Mouse (Mus musculus) MEL (cell line): ENCODE measurements around the gene Lrrc20. TPM values are rescaled to one million over a fixed set of nuclear protein-coding genes. Genes with fewer than 3 reads are reported as not detected.

ENCODE experiments used
- DNase-seq: peaks from one replicate; pipeline ENCODE4 v3.0.0; 2011; ENCODE audit warnings: low read depth, low spot score
- H3K27ac ChIP-seq: 2 replicates; pipeline ENCODE4 v1.5.1; 2012; ENCODE audit warnings: low read depth, mild to moderate bottlenecking, control low read depth, low read length, moderate library complexity; ENCODE audit not compliant: control insufficient read depth
- H3K27me3 ChIP-seq, 2 experiments: fragments of 150-350 bp in 1 of 2; sonication (generic) in 1 of 2; 2 replicates each; pipeline ENCODE4 v1.6.1; 2012; ENCODE audit warnings: low read length in 2 of 2, mild to moderate bottlenecking in 2 of 2, improper control_type of control experiment in 1 of 2, moderate library complexity in 1 of 2; ENCODE audit not compliant: insufficient read depth in 2 of 2, control insufficient read depth in 1 of 2
- H3K36me3 ChIP-seq, 2 experiments: 2 replicates each; pipeline ENCODE4 v1.6.1; 2012 to 2014; ENCODE audit warnings: low read length in 2 of 2, improper control_type of control experiment in 1 of 2, inconsistent platforms in 1 of 2, mild to moderate bottlenecking in 1 of 2; ENCODE audit not compliant: insufficient read depth in 2 of 2, control insufficient read depth in 1 of 2
- H3K4me1 ChIP-seq, 2 experiments: fragments of 150-350 bp in 1 of 2; sonication (generic) in 1 of 2; 2 replicates each; pipeline ENCODE4 v1.6.1; 2012; ENCODE audit warnings: low read length in 2 of 2, improper control_type of control experiment in 1 of 2, mild to moderate bottlenecking in 1 of 2; ENCODE audit not compliant: insufficient read depth in 2 of 2, control insufficient read depth in 1 of 2
- H3K4me3 ChIP-seq, 2 experiments: fragments of 150-350 bp in 1 of 2; sonication (generic) in 1 of 2; 2 replicates each; pipeline ENCODE4 v1.5.1; 2012; ENCODE audit warnings: low read depth in 2 of 2, low read length in 2 of 2, mild to moderate bottlenecking in 2 of 2, moderate library complexity in 2 of 2, control low read depth in 1 of 2, improper control_type of control experiment in 1 of 2; ENCODE audit not compliant: control insufficient read depth in 1 of 2, insufficient read depth in 1 of 2
- H3K79me2 ChIP-seq: 2 replicates; pipeline ENCODE4 v1.6.1; 2012; ENCODE audit warnings: mild to moderate bottlenecking, low read length, moderate library complexity; ENCODE audit not compliant: control insufficient read depth, poor library complexity, insufficient read depth
- H3K9ac ChIP-seq: 2 replicates; pipeline ENCODE4 v1.6.1; 2012; ENCODE audit warnings: low read depth, mild to moderate bottlenecking, control low read depth, low read length, moderate library complexity; ENCODE audit not compliant: control insufficient read depth, poor library complexity, severe bottlenecking
- H3K9me3 ChIP-seq: fragments of 150-350 bp; sonication (generic); replicated peaks from 2 replicates; pipeline ENCODE4 v1.6.1; 2012; ENCODE audit warnings: mild to moderate bottlenecking, low read length, improper control_type of control experiment, moderate library complexity; ENCODE audit not compliant: insufficient read depth
- CTCF ChIP-seq, 3 experiments: IDR thresholded peaks in 2 of 3; conservative IDR thresholded peaks in 1 of 3; 2 replicates each; pipeline ENCODE4 v1.5.1; 2011 to 2012; ENCODE audit warnings: low read length in 3 of 3, low read depth in 2 of 3, mild to moderate bottlenecking in 2 of 3, improper control_type of control experiment in 1 of 3, inconsistent platforms in 1 of 3, mixed read lengths in 1 of 3, moderate library complexity in 1 of 3; ENCODE audit not compliant: control insufficient read depth in 1 of 3, insufficient read depth in 1 of 3, poor library complexity in 1 of 3, severe bottlenecking in 1 of 3
- ELF1 ChIP-seq: IDR thresholded peaks from 2 replicates; pipeline ENCODE4 v1.6.1; 2014; ENCODE audit warnings: low read depth, mild to moderate bottlenecking, inconsistent platforms, low read length, improper control_type of control experiment, moderate library complexity
- EP300 ChIP-seq, 2 experiments: IDR thresholded peaks; 2 replicates each; pipeline ENCODE4 v1.6.1; 2011; ENCODE audit warnings: improper control_type of control experiment in 2 of 2, low read length in 2 of 2, low read depth in 1 of 2, mild to moderate bottlenecking in 1 of 2
- GATA1 ChIP-seq: IDR thresholded peaks from 2 replicates; pipeline ENCODE4 v1.6.1; 2011; ENCODE audit warnings: low read depth, low read length, improper control_type of control experiment
- JUND ChIP-seq: IDR thresholded peaks from 2 replicates; pipeline ENCODE4 v1.6.1; 2011; ENCODE audit warnings: low read depth, mild to moderate bottlenecking, improper control_type of control experiment, low read length
- MAX ChIP-seq: IDR thresholded peaks from 2 replicates; pipeline ENCODE4 v1.6.1; 2011; ENCODE audit warnings: low read length, improper control_type of control experiment
- MAZ ChIP-seq: IDR thresholded peaks from 2 replicates; pipeline ENCODE4 v1.6.1; 2012; ENCODE audit warnings: low read depth, mild to moderate bottlenecking, inconsistent platforms, low read length, improper control_type of control experiment
- MEF2A ChIP-seq: IDR thresholded peaks from 2 replicates; pipeline ENCODE4 v1.6.1; 2014; ENCODE audit warnings: low read depth, mild to moderate bottlenecking, inconsistent platforms, low read length, improper control_type of control experiment; ENCODE audit not compliant: poor library complexity, insufficient replicate concordance, severe bottlenecking; ENCODE audit errors: extremely low read depth
- MYC ChIP-seq: IDR thresholded peaks from 2 replicates; pipeline ENCODE4 v1.6.1; 2011; ENCODE audit warnings: low read depth, mild to moderate bottlenecking, low read length, improper control_type of control experiment, moderate library complexity
- NRF1 ChIP-seq: IDR thresholded peaks from 2 replicates; pipeline ENCODE4 v1.6.1; 2014; ENCODE audit warnings: low read depth, mild to moderate bottlenecking, inconsistent platforms, low read length, improper control_type of control experiment, moderate library complexity; ENCODE audit not compliant: poor library complexity, insufficient read depth, severe bottlenecking
- POLR2AphosphoS2 ChIP-seq: IDR thresholded peaks from 2 replicates; pipeline ENCODE4 v1.6.1; 2011; ENCODE audit warnings: low read length, improper control_type of control experiment
- RAD21 ChIP-seq: IDR thresholded peaks from 2 replicates; pipeline ENCODE4 v1.6.1; 2011; ENCODE audit warnings: mild to moderate bottlenecking, low read depth, low read length, improper control_type of control experiment
- ZKSCAN1 ChIP-seq: IDR thresholded peaks from 2 replicates; pipeline ENCODE4 v1.6.1; 2012; ENCODE audit warnings: low read depth, mild to moderate bottlenecking, inconsistent platforms, low read length, improper control_type of control experiment, moderate library complexity
- ZMIZ1 ChIP-seq: IDR thresholded peaks from 2 replicates; pipeline ENCODE4 v1.6.1; 2012; ENCODE audit warnings: low read depth, mild to moderate bottlenecking, inconsistent platforms, low read length, improper control_type of control experiment, moderate library complexity
- polyA plus RNA-seq, 2 experiments: library from polyadenylated mRNA; stranded (reverse) in 1 of 2; unstranded in 1 of 2; fragments of >175 nt in 1 of 2; fragments of >200 nt in 1 of 2; gene quantifications; 2 replicates each; pipeline versions ENCODE4 v1.2.1 to v1.2.4; 2012; ENCODE audit warnings: low replicate concordance in 2 of 2, low read depth in 1 of 2; ENCODE audit not compliant: insufficient read length in 2 of 2, insufficient read depth in 1 of 2, missing spikeins in 1 of 2
- total RNA-seq: library from RNA; depleted of rRNA; stranded (reverse); fragments of 300-350 nt; gene quantifications from 2 replicates; pipeline ENCODE4 v1.2.3, GENCODE M21; 2012

Lrrc20 gene
- total and polyA plus RNA-seq, 3 experiments, result 7.6 to 14.7 TPM; not detected in 1

DNA sequence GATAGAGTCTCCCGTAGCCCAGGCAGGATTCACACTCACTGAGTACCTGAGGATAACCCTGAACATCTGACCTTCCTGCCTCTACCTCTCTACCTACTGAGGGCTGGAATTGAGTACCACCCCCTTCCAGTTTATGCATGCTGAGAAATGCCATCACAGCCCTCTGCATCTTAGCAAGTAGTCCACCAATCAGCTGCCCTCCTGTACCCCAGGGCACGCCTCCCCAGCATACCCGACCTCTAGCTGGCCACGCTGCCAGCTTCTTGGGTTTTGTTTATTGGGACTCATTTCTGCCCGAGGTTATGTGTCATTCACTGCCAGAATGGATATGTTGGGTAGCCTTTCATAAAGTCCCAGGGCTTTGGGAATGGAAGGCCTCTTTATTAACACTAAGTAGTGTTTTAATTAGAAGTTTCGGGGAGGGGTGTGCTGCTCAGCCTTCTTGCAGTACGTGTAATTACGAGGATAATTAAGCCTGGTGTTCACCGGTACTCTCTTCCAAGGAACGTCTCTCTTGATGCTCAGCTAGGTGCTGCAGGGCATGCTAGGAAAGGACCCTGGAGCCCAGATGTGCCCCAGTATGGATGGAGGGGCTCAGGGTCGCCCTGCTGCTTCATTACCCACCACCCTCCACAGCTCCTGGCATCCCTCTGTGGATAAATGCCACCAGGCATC is 36.8 kb downstream of the Lrrc20 start:
- Histone ChIP-seq H3K9ac (no peak overlapping the region), H3K27ac (no peak overlapping the region), H3K36me3 (peaks cover 1 to 6% of the 10 kb centered on the region in 2 experiments; a peak in 2 of 4 replicates), H3K4me3 (no peak overlapping the region), H3K4me1 (peaks cover 7 to 16% of the 10 kb centered on the region in 2 experiments), H3K9me3 (no peaks in the 10 kb centered on the region), H3K27me3 (no peaks in the 10 kb centered on the region), H3K79me2 (no peaks in the 10 kb centered on the region)
- no peak for DNase-seq
- TF ChIP-seq GATA1 (no peak), EP300 (IDR thresholded peaks at IDR 0.05; ENCODE audit: low read depth in 1 of 2, low read length in 2 of 2) (no peak), CTCF (IDR thresholded peaks at IDR 0.05 in 2 of 3, conservative IDR thresholded peaks at IDR 0.05 in 1 of 3; ENCODE audit: control insufficient read depth in 1 of 3, insufficient read depth in 1 of 3, low read depth in 2 of 3, low read length in 3 of 3, poor library complexity in 1 of 3, severe bottlenecking in 1 of 3) (no peak), NRF1 (no peak), ZKSCAN1 (no peak), MAX (no peak), MAZ (no peak)

DNA sequence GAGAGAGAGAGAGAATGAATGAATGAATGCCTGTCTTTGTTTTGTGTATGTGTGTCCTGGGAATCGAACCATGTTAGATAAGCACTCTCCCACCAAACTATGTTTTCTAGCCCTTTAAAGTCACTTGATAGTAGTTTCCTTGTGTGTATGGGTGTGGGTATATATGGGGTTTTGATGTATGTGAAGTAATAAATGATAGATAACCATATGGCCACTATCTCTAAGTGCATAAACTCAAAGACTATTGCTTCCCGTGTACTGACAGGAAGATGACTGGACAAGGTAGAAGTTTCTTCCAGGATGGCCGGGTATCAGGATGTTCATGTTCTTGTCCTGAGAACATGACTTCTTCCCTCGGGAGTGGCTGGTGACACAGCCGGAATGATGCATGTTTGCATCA is 41.3 kb downstream of the Lrrc20 start:
- Histone ChIP-seq H3K4me1 (peaks cover 11 to 13% of the 10 kb centered on the region in 2 experiments), H3K79me2 (no peaks in the 10 kb centered on the region), H3K9me3 (no peaks in the 10 kb centered on the region), H3K9ac (no peak overlapping the region), H3K27me3 (no peaks in the 10 kb centered on the region), H3K27ac (no peak overlapping the region)
- peak; percentile 20 for DNase-seq
- TF ChIP-seq ELF1, result no peak
- no peak for TF ChIP-seq ZMIZ1
- no peak for TF ChIP-seq GATA1
- TF ChIP-seq POLR2AphosphoS2, result no peak
- no peak for TF ChIP-seq RAD21
- TF ChIP-seq EP300 (IDR thresholded peaks at IDR 0.05; ENCODE audit: low read depth in 1 of 2, low read length in 2 of 2), result peak; percentile 27 to 50; a peak in 2 of 4 replicates
- TF ChIP-seq, all 39 proteins: peak for 1
- H3K4me3 ChIP-seq, result no peak overlapping the region
- H3K36me3 ChIP-seq, result peaks cover 0 to 6% of the 10 kb centered on the region in 2 experiments; a peak in 2 of 4 replicates

DNA sequence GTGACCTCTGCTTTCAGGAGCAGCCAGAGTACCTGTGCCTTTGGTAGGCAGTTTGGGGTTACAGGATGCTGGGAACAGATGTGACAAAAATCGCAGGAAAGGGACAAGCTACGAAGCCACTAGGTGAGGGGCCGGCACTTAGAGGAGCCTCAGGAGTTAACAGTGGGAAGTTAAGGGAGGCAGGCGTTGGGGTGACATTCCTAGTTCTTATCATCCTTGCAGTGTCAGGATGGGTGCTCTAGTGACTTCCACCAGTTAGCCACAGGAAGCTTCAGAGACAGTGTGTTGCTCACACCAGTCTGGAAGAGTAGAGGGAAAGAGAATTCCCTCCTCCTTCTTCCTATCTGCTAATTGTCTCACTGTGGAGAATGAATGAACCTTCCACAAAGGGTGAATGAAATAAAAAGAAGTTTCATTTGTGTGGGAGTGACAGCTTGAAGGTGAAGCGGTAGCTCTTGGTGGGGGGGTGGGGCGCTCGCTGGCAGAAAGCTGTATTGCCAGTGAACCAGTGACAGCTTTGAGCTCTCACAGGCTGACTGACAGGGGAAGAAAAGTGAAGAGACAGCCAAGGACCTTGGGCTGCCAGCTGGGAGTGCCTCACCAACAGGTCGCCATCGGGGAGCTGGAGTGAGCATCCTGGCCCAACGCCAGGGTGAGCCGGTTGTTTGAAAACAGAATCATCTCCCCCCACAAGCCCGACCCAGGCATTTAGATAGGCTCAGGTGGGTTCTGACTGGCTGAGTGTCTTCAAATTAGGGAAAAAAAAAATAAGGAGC is 41.9 kb downstream of the Lrrc20 start:
- Histone ChIP-seq H3K4me3 (no peak overlapping the region), H3K36me3 (peaks cover 0 to 6% of the 10 kb centered on the region in 2 experiments; a peak in 2 of 4 replicates), H3K4me1 (peaks cover 11 to 13% of the 10 kb centered on the region in 2 experiments), H3K9me3 (no peaks in the 10 kb centered on the region), H3K27ac (no peak overlapping the region), H3K79me2 (no peaks in the 10 kb centered on the region), H3K9ac (no peak overlapping the region), H3K27me3 (no peaks in the 10 kb centered on the region)
- TF ChIP-seq MYC (no peak), JUND (no peak), MEF2A (no peak), CTCF (IDR thresholded peaks at IDR 0.05 in 2 of 3, conservative IDR thresholded peaks at IDR 0.05 in 1 of 3; ENCODE audit: control insufficient read depth in 1 of 3, insufficient read depth in 1 of 3, low read depth in 2 of 3, low read length in 3 of 3, poor library complexity in 1 of 3, severe bottlenecking in 1 of 3) (no peak), RAD21 (no peak)
- no peak for DNase-seq
